Comparison of ENCODE assay signal across 22 mouse cellular contexts in the genomic region with DNA sequence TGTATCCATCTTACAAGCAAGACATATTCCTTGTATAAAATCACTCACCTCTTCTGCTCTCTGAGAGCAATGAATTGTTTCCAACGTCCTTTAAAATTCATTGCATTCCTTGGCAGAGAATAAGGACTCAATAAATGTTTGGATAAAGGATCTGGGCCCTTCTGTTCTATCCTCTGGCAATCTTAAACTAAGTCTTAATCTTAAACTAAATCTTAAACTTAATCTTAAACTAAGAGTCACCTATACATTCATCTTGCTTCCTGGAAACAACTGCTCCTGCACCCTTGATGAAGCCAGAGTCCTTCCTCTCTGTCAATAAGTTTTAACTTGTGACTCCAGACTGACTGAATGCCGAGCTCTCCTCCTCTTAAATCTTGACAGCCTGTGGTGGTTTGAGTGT. TPM values are rescaled to one million over a fixed set of nuclear protein-coding genes. Genes with fewer than 3 reads are reported as not detected.
"Had no signal": no experiment of that assay in that cellular context is flagged by ENCODE, and none has a peak within 500 bp of the region (broad histone marks: within the 10 kb centered on the region; RNA-seq: fewer than 3 reads in every experiment).

A gene (minus strand): TSS at position 101 of the 400 bp plus-strand sequence.

- H3K36me3 ChIP-seq: lung, embryonic 15.5 days; midbrain, embryonic 13.5 days; midbrain, embryonic 15.5 days; neural tube, embryonic 12.5 days; stomach, embryonic 15.5 days had no signal

- H3K9me3 ChIP-seq: lung, embryonic 15.5 days; megakaryocyte, embryonic 14.5 days; midbrain, embryonic 13.5 days; midbrain, embryonic 15.5 days; neural tube, embryonic 12.5 days; stomach, embryonic 15.5 days had no signal

- H3K4me3 ChIP-seq: lung, embryonic 15.5 days; megakaryocyte, embryonic 14.5 days; midbrain, embryonic 13.5 days; midbrain, embryonic 15.5 days; neural tube, embryonic 12.5 days; stomach, embryonic 15.5 days had no signal

- H3K4me1 ChIP-seq: neural tube, embryonic 12.5 days had no signal

- DNase-seq: liver, postnatal 0 days; lung, adult 2 months; lung, postnatal 14 days; lung, postnatal 36 days; right cerebral cortex, postnatal 14 days; thymus, adult 2 months; thymus, postnatal 25 days; thymus, postnatal 4 days had no signal

- H3K4me2 ChIP-seq: lung, embryonic 15.5 days; midbrain, embryonic 11.5 days; midbrain, embryonic 13.5 days; midbrain, embryonic 15.5 days; neural tube, embryonic 12.5 days; stomach, embryonic 15.5 days had no signal

- H3K27ac ChIP-seq: lung, embryonic 15.5 days; macrophage; midbrain, embryonic 13.5 days; midbrain, embryonic 15.5 days; neural tube, embryonic 12.5 days; stomach, embryonic 15.5 days; stomach, postnatal 0 days had no signal

- ATAC-seq: liver, postnatal 0 days; midbrain, embryonic 13.5 days; midbrain, embryonic 15.5 days had no signal

- H3K27me3 ChIP-seq: lung, embryonic 15.5 days; midbrain, embryonic 13.5 days; midbrain, embryonic 15.5 days; neural tube, embryonic 12.5 days; stomach, embryonic 15.5 days had no signal

- H3K9ac ChIP-seq: liver, postnatal 0 days; lung, embryonic 15.5 days; midbrain, embryonic 13.5 days; midbrain, embryonic 15.5 days; neural tube, embryonic 12.5 days; stomach, embryonic 15.5 days had no signal

RNA-seq across cellular contexts. Expression of the gene that starts here (rescaled TPM):
- polyA plus RNA-seq: liver, postnatal 0 days; lung, adult 2 months; lung, embryonic 15.5 days; macrophage; midbrain, embryonic 11.5 days; midbrain, embryonic 13.5 days; midbrain, embryonic 15.5 days; midbrain, postnatal 0 days; neural tube, embryonic 12.5 days; neural tube, embryonic 14.5 days; spleen, adult 2 months; stomach, embryonic 15.5 days; stomach, postnatal 0 days; testis, adult 2 months; thymus, adult 2 months; urinary bladder, adult 2 months had no signal
